Mouse (Mus musculus) c-Kit-positive CD71-positive TER-119-negative erythroid progenitor cells, embryonic 14.5 days (primary cell): ENCODE measurements around the gene Unc13c.

Experiments
- DNase-seq: peaks from one replicate; pipeline ENCODE4 v3.0.0-alpha.2; 2013; ENCODE audit warnings: low read depth

Gene Unc13c

DNA sequence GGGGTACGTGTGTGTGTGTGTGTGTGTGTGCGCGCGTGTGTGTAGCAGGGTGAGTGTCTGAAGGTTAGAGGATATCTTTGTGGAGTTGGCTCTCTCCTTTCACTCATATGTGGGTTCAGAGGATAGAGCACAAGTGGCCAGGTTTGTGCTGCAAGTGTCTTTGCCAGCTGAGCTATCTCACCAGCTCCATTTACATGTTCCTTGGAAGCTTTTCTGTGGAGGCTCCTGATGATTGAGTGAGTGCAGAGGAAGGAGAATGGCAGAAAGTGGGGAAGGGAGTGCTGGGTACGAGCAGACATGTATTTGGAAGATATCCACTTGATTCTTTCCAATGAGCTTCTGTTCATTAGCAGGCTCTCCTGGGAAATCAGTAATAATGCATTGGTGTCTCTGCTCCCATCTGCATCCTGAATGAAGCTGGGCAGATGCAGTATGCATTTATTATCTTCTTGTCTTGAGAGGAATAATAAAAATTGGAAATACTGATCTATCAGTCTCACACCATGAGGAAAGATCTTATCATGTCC, 86.3 kb downstream of the Unc13c start:
- no peak for DNase-seq

DNA sequence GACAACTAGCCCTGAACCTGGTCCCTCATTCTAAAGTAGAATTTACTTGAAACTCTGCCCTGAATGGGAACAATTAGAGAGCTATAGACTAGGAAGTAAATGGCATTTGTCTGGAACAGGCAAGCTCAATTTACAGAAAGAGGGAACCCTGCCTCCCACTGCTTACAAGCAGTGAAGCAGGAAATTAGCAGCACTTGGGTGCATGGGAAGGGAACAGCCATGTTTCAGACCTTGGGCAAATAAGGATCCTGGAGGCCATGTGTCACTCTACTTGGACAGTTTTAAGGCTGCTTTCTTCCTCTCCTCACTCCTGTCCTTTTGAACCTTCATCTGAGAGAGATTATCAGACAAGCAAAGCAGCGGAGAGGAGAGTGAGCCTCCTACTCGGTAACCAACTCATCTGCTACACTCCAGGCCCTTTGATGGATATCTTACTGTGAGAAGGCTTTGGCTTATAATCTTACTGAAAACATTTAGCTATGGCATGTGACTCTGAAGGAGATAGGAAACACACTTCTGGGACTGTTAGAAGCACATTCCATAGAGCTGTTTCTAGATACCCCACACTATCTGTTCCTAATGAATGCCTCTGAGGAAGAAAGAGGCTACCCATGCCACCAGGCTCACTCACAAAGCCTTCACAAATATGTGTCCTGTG, 101.2 kb downstream of the Unc13c start:
- DNase-seq: no peak

- no peak for DNase-seq
These were observed 102.1 kb downstream of the Unc13c start for GRCm38 (mm10) chr9:73866666-73867065.

- DNase-seq: no peak
These were observed 109.3 kb downstream of the Unc13c start for GRCm38 (mm10) chr9:73859469-73859868.

DNA sequence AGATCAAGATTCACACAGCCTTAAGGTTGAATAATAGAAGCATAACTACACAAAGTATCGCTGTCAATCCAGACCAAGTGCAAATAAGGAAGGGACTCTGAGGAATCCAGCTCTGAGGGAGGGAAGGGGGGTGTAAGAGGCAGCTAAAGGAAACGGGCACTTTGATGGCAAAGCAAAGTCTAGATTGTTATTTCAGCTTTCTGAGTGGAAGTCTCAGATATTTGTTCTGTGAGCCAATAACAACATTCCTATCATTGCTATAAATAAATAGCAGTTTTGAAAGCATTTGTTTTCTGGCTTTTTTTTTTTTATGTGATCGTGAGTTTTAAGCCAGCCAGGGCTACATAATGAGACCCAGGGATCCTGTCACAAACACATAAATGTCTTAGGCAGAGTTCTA, 114.5 kb downstream of the Unc13c start:
- DNase-seq: no peak

DNA sequence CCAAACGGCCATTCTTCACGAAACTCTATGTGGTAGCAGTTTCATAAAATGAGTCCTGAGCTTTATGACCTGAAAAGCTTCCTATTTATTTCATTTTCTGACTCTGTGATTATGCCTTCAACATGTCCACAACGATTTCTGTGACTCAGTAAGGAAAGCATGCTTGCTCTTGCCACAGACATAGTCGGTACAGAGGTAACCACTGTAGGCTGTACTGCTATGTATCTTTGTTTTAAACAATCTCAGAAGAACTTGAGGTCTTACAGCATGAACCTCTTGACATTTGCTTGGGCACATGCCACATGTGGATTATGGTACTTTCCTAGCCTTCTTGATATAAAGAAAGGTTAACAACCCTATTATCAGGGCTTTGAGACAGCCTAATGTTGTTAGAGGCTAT, 162.1 kb downstream of the Unc13c start:
- no peak for DNase-seq

DNA sequence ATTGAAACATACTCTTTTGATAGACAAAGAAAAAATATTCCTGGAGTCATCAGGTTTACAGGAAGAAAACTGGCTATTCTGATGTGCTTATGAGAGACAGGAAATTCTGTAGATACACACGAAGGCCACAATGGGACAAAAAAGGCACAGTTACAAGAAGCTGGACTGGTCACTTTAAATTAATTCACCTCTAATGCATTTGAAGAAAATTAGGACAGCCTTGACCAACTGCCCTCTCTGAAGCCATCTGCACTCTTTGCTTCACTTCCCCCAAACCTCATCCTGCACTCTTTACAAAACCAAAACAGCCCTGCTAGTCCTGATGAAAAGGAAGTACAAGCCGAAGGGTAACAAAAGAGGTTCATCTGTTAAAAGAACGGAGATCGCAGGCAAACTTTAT, 194.2 kb downstream of the Unc13c start:
- DNase-seq: no peak

DNA sequence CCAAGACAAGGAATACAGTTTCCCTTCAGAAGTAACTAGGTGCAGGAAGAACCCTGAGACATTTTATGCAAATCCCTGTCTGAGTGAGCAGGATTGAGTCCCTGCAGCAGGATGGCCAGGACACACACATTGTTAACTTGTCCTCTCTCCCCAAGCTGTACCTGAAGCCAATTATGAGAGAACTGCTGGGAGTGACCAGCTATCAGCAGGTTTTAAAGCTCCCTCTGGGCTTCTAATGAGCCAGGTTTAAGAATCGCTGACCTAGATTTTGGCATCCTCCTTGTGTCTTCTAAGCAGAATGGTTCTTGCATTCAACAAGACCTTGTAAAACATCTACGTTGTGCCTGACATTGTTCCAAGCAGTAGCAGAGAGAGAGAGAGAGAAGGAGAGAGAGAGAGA, 213.6 kb downstream of the Unc13c start:
- no peak for DNase-seq

DNA sequence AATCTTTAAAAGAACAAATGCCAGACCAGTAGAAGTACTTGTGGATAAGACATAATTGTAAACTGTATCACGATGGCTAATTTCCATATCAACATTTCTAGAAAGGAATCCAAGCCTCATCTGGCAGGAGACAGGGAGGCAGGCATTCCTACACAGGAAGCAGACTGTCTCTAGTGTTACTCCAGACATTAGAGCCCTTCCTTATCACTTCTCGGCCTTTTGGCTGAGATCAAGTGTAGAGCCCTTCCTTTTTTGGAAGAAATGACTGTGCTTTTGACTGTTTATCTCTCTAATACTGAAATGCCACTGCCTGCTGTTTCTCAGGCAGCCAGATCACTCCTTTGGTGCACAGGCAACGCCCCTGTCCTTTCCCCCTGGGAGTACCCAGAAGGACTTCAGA, 215.3 kb downstream of the Unc13c start:
- DNase-seq: no peak

GRCm38 (mm10) chr9:73751344-73751743, 217.4 kb downstream of the Unc13c start:
- no peak for DNase-seq

DNA sequence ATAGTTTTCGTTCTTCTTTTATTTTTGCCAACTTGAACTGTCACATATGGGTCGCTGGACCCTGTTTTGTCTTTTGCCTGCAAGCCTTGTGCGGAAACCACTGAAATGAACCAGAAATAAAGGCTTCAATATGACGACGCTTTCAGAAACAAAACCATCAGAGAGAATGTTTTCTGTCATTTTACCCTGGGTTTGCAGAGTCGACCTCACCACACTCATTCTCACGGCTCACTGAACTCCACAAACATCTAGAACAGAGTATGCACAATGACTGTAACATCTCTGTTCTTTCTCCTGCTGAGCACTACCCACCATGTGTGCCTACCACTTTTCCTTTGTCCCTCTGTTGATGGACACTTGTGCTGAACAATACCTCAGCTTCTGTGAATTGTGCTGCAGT, 234.3 kb downstream of the Unc13c start:
- no peak for DNase-seq

DNA sequence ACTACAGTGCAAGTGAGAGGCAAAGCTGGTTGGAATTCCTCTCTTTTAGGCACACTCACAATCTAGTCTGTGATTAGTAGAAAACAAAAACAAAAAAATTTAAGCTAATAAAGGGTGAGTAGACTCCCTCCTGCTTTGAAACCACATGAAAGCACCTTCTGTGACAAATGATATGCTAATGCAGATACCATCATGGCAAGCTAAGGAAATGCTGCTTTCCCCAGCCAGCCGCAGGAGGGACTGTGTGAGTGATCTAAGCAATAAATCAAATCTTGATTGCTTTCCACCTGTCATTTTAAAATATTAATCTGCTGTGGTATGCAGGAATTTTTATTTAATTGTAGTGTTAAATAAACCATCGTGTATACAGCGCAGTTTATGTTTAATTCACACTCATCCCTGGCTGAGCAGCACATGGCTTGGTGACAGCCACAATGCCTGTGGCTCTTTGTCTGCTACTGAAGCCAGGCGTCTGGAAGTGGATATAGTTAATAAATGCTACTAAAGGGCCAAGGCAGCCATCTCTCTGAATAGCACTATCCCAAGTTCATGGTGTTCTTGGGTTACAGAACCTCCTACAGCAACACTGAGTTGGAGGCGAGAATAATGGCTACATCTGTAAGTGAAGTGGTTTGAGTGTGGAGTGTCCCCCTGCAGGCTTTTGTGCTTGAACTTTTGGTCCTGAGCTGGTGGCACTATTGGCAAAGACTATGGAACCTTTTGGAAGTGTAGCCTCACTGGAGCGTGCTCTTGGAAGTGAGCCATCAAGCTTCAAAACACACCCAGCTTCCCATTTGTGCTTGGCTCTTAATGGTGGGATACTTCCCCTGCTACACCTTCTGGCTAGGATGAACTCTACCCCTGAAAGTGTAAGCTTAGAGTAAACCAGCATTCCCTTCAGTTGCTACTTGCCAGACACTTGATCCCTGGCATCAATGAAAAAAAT, 242.8 kb downstream of the Unc13c start:
- no peak for DNase-seq

- DNase-seq: no peak
These were observed 244.0 kb downstream of the Unc13c start for GRCm38 (mm10) chr9:73724776-73725175.

DNA sequence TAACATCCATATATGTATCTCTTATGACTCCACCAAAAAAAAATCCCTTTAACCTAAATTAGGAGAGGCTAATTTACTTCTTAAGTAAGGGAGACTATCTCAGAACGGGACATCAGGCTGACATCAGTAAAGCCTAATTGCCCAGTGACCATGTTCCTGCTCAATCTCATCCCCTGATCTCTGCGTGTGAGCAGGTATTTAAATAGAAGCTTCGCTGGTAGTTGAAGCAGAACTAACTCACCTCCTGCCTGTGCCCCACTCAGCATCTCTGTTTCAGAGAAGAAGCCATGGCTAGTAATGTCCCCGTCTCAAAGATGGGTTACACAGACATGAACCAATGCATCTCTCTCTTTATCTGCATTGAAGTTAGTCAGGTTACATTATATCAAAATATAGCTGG, 255.3 kb downstream of the Unc13c start:
- DNase-seq: no peak

DNA sequence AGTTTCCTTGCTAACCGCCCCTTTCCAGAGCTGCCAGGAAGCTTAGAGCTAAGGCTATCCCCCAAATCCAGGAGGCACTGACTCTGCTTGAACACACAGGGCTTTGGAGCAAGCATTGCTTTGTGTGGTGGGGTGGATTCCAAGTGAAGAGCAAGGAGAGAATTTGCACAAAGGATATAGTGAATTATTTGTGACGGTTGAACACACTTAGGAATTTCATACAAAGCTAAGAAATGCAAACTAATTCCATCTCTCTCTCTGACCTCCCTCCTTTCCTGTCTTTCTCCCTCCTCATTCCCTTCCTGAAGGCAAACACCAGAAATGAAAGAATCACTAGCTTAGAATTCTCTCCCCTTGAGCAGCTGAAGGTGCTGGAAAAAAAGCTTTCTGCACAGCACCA, 271.7 kb downstream of the Unc13c start:
- DNase-seq: no peak

- DNase-seq: no peak
These were observed 287.2 kb downstream of the Unc13c start for GRCm38 (mm10) chr9:73681580-73681979.

DNA sequence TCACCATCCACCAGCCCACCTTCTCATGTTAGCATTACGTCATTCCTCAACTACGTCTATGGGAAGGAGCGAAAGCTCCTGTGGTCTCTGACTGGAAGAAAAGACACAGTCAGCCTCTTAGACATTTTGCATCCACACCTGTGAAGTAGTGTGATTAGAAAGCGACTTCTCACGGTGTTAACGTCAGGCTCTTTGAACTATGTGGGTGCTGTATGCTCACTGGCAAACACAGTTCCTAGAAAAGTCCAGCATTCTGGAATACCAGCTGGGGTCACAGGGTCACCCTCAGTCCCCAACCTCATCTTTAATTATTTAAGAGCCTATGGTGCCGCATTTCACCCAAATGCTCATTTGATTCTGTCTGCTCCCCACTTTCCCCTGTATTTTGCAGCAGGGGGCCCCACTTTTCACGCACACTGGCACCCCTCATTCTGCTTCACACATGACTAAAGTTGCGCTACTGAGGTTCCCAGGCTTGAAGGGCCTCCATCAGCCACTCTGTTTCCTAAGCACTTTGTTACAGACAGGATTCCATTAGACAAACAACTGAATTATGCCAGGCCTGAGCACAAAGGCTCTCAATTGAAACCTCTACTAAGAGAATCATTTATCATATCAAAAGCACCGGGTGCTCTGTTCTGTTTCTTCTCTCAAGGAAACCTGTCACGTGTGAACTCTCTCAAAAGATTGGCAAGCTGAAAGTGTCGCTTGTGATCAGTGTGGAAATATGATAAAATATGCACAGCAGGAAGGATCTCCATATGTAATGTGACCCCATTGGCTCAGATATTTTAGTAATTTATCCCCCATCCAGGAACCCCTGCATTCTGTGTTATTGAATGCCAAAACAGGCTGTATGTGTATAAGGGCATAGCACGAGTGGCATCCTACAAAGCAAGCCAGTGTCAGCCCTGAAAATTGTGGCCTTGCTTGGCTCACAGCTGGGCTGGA, 287.9 kb downstream of the Unc13c start:
- DNase-seq: no peak

DNA sequence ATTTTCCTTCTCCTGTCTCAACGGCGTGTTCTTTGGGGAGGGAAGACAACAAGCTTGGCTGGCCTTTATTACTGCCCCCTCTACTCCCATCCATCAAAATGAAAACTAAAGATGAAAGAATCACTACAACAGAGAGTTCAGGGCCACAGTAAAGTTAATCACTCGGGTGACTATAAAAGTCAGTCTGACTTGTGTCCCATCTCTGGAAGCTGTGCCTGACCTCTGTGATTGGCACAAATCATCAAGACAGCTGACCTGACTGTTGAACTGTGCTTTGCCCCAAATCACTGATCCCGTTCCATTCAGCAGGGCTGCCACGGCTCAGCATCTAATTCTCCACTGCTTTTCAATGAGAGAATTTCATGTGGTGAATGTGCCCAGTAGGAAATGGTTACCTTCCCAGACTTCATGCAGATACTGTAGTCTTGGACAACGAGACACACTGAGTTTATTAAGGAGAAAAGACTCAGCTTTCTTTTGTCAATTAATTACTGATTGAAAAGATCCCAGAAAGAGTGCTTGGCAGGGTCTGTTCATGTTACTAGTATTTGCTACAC, 297.0 kb downstream of the Unc13c start:
- no peak for DNase-seq

- DNase-seq: no peak
These were observed 298.7 kb downstream of the Unc13c start for GRCm38 (mm10) chr9:73670040-73670439.

DNA sequence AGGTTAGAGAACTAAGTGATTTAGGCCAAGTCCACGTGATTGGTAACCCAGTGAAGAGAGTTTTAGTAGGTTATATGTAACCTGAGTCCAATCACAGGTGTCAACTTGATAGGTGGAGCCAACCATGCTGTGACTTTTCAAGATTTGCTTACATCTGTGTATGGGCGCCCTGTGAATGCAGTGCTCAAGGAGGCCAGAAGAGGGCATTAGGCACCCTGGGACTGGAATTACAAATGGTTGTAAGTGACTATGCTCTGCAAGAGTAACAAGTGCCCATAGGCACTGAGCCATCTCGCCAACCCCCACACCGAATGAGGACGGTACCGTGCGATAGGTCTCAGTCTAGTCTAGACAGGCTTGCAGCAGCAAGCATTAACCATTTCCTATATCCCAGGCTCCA, 305.9 kb downstream of the Unc13c start:
- no peak for DNase-seq

GRCm38 (mm10) chr9:73649088-73649487, 319.7 kb downstream of the Unc13c start:
- DNase-seq: no peak

DNA sequence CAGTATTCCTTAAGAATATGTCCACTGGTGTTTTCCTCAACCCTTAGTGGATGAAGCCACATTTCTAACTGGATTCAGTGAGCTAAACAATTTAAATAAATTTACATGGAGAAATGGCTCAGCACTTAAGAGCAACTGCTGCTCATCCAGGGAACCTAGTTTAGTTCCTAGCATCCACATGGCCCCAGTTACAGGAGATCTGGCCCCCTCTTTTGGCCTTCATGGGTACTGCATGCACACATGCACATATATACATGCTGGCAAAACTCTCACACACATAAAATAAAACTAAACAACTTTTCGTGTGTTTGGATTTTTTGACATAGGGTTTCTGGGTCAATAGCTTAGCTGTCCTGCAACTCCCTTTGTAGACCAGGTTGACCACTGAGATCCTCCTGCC, 330.6 kb downstream of the Unc13c start:
- DNase-seq: no peak
